Mouse (Mus musculus) brain, embryonic 14.5 days (tissue): ENCODE results near the gene Gm28374.

ENCODE experiments used
- CTCF ChIP-seq: fragments of 200-500 bp; IDR thresholded peaks from 2 replicates; pipeline ENCODE4 v1.5.1; 2012; ENCODE audit warnings: inconsistent platforms, mild to moderate bottlenecking, moderate library complexity, borderline replicate concordance; ENCODE audit not compliant: insufficient read depth, insufficient read length; ENCODE audit errors: extremely low read depth
- POLR2A ChIP-seq: fragments of 200-500 bp; IDR thresholded peaks from 2 replicates; pipeline ENCODE4 v1.6.1; 2012; ENCODE audit warnings: mild to moderate bottlenecking, inconsistent platforms, borderline replicate concordance; ENCODE audit not compliant: poor library complexity, insufficient read depth, insufficient read length, severe bottlenecking; ENCODE audit errors: extremely low read depth

DNA sequence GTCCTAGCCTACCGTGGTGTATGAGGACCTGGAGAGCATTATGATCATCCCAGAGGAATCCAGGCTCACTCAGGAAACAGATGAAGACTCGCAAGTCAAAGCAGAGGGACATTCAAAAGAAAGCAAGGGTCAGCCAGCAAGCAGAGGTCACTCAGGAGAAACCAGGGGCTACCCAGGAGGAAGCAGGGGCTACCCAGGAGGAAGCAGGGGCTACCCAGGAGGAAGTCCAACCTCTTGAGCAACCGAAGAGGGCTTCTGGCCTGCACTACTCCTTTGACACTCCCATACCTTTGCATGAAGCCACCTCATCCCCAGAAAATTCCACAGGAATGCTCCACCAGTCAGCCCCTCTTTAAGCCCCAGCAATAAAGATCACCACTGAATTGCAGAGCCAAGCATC is 15.8 kb upstream of the Gm28374 start:
- TF ChIP-seq CTCF: no peak
- no peak for TF ChIP-seq POLR2A
